Mouse (Mus musculus): ENCODE results near the gene Erg.

GRCm38 (mm10) chr16:95360214-95360850, 226.1 kb downstream of the Erg start:
- TF ChIP-seq CTCF (IDR thresholded peaks at IDR 0.05; ENCODE audit: borderline replicate concordance, insufficient read depth, low read length) (no peak), POLR2A (IDR thresholded peaks at IDR 0.05; ENCODE audit: low read depth, low read length) (no peak)
